Mouse (Mus musculus) retina, embryonic 14.5 days (tissue): ENCODE measurements around the gene Ppfia3.

ENCODE experiments used
- DNase-seq: peaks from one replicate; pipeline ENCODE4 v3.0.0-alpha.2; 2015; ENCODE audit warnings: low spot score

The Ppfia3 gene

DNA sequence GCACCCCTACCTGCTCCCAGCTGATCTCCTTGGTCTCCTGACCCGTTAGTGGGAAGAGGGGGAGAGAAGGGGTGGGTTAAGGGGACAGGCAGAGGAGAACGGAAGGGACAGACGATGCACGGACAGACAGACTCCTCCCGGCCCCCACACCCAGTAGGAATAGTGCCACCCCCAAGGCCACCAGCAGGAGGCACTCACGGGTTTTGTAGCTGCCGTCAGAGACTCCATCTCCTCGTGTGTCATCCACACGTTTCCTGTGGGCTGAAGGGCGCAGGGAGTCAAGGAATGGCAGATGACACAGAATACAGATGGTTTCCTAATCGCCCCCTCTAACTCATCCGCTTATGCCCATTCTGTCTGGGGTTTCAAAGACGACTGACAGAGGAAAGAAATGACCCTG lies 23.3 kb downstream of the Ppfia3 start:
- DNase-seq, result peak; percentile 57

DNA sequence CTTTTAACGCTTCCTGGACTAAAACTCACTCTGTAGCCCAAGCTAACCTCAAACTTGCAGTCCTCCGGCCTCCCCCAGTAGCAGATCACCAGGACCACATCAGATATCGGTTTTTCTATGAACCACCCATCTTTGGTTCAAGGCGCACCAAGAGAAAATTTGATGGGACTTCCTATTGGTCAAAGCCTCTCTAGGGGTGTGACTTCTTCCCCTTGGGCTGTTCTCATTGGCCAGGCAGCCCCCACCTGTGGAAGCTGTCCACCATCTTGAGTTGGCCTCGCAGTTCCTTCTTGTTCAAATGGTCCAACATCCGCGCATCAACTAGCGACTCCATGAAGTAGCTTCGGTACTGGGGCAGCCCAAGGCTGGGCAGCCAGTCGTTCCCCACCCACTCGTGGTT lies 24.7 kb downstream of the Ppfia3 start:
- no peak for DNase-seq

DNA sequence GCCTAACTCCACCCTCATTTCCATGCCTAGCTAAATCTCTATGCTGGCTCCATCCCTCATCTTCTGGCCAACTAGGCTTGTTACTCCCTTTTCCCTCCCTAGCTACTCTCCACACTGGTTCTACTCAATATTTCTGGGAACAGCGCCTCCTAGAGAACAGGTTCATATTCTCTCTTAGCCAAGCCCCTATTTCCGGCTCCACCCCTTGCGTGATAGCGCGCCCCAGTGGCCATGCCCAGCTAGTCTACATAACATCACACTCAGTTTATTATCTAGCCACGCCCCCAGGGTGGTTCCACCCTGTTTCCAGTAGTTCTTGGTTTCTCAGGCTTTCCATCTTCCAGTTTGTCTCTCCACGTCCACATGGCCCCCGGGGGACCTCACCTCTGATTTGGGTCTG lies 25.5 kb downstream of the Ppfia3 start:
- DNase-seq, result peak; percentile 92

DNA sequence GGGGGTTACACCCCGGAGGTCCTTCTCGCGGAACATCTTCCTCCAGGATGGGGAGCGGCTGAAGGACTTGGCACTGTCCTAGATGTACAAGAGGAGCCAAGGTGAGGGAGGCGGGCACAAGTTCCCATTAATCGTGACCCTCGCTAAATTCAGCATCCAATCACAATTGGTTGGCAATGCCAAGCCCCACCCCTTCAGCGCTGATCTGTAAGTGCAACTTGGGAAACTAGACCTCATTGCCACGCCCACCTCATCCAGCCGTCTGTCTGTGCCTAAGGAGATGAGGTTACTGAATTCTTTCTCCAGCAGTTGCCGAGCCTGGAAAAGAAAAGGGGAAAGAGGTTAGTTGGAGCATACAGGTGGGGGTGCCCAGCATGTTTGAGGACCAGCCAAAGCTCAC lies 26.1 kb downstream of the Ppfia3 start:
- DNase-seq, result peak; percentile 72

DNA sequence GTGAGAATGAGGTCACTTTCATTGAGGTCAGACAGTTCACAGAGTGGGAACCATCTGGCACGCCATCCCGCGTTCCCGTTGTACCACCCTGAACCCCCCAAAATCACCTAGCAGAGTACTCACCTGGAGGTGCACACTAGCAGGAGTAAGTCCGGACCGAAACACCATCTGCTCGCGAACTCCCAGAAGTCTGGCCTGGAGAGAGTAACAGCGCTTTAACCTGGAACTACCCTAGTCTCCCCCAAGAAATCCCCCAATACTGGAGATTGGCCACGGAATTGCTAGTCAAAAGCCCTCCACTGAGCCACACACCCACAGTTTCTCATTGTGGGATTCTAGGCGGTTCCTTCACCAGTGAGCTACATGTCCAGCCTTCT lies 26.8 kb downstream of the Ppfia3 start:
- DNase-seq, result no peak

DNA sequence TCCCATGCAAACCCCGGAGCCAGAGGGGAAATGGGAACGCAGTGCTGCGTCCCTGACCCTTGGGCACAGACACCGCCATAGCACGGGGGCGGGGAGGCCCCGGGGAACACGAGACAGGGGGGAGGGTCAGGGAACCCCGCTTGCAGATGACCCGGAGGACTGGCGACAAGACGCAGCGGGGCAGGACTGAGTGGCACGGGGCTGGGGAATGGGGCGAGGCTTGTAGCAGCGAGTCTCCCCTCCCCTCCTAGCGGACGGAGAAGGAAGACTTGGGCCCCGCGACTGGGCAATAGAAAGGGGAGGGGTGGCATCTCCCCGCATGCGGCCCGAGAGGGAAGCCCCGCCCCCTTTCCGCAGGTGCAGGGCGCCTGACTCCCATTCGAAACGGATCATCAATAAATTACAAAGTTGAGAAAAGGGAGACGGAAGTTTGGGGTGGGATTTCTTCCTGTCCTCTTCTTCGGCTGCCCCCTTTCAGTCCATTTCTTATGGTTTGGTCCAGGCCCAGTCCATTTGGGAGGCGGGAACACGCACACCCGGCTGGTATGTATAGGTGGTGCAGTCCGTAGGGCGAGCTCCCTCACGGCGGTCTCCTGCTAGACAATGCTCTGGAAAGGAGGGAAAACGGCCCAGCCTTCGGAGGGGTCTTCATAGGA lies 27.3 kb downstream of the Ppfia3 start:
- DNase-seq, result peak; percentile 84

DNA sequence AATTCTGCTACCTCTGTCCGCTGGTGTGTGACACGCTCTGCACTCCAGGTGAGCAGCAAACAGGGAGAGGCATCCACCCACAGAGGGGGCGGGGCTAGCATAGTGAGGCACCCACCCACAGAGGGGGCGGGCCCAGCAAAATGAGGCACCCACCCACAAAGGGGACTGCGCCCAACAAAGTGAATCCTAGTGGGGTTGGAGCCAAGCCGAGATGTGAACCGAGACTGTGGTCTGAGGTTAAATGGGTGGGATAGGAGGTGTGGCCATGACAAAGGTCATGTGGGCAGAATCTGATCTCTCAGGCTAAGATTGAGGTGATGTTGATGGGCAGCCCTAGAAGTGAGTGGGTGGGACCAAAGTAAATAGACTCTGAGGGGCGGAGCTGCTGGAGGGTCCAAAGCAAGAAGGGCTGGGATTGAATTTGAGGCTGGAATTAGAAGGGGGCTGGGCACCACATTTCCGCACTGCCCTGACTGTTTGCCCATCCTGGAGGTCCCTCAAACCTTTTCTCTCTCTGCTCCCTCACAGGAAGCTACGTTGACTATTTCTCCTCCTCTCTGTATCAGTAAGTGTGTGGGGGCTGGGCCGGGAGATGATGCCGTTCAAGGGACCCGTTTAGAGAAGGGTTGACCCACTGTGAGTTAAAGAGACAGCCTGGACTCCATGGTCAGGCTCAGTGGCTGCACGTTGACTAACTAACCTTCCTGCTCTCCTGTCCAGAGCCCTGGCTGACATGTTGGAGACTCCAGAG lies 28.5 kb downstream of the Ppfia3 start:
- DNase-seq, result peak; percentile 42

DNA sequence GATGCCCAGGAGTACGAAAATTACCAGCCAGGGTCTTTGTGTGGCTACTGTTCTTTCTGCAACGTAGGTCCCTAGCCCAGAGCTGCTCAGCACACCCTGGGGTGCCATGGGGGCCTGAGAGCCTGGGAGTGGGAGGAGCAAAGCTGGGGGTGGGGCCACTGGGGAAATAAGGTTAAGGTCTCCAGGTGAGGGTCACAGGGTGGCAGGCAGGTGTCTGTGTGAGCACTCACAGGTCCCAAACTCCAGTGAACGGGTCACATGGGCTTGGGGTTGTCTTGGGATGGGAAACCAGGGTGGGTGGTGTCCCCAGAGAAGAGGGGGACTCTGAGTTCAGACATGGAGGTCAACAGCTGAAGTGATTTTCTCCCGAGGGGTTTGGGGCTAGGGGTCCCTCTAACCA lies 29.4 kb downstream of the Ppfia3 start:
- DNase-seq, result no peak

DNA sequence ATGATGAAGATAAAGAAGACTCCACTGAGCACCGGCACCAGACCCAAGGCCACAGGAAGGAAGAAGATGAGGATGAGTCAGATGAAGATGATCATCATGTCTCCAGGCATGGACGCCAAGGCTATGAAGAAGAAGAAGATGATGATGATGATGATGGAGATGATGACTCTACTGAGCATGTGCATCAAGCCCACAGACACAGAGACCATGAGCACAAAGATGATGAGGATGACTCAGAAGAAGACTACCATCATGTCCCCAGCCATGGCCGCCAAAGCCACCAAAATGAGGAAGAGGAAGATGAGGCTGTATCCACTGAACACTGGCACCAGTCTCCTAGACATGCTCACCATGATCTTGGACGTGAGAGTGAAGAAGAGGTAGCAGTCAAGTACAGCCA lies 30.5 kb downstream of the Ppfia3 start:
- DNase-seq, result no peak

DNA sequence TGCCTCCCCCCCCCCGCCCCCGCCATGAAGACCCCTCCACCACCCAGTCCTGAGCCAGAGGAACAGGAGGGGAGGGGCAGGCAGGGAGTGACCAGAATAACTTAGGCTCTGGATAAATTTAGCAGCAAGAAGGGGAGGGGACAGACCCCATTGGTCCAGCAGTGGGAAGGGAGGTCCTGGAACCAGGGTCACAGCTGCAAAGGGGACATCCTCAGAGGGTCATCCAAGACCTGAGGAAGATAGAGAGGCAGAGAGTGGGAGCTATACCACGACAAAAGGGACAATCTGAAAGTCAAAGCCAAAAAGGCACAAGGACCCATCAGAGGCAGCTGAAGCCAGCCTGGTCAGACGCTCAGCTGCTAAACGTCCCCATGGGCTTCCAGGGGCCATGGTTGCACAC lies 31.8 kb downstream of the Ppfia3 start, which contains the start of gene Hrc:
Gene Hrc, plus strand, starts transcription at position 235 of the 400 bp plus-strand sequence.
- no peak for DNase-seq

DNA sequence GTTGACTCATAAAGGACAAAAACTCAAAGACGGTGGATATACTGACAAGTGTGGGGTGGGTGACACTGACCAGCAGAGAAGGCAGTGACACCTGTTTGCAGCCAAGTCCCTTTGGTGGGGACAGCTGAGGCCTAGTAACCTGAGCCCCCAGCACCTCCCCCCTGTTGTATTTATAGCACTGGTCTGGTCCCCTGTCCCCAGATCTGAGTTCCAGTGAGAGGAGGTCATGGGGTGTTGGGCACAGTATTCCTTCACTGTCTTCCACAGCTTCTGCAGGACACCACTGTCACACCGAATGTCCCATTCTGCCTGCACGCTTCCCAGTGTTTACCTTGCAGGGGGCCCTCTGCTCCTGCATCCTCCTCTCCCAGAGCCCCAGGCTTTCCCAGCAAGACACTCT lies 32.2 kb downstream of the Ppfia3 start:
- DNase-seq, result no peak

DNA sequence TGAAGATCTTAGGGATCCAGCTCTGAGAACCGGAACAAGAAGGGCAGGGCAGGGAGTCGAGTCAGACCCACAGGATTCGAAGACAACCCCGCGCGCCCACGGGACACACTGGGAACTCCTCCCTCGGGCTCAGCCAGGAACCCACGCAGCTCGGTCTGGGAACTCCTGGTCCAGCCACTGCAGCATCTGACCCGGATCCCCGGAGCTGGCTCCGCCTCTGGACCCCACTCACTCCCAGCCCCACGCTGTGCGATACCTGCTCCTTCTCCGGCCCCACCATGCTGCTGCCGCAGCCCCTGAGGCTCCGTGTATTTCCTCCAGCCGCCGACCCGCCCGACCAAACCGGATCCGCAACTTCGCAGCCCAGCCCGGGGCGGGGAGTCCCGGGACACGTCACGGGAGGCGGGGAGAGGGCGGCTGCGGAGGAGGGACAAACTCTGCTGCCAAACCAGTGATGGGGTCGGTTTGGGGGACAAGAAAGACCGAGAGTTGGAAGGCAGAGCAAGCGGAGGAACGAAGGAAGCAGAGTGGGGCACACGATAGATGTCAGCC lies 33.3 kb downstream of the Ppfia3 start, which contains the start of gene Trpm4:
Gene Trpm4, minus strand, starts transcription at position 350 of the 552 bp plus-strand sequence.
- peak; percentile 77 for DNase-seq

DNA sequence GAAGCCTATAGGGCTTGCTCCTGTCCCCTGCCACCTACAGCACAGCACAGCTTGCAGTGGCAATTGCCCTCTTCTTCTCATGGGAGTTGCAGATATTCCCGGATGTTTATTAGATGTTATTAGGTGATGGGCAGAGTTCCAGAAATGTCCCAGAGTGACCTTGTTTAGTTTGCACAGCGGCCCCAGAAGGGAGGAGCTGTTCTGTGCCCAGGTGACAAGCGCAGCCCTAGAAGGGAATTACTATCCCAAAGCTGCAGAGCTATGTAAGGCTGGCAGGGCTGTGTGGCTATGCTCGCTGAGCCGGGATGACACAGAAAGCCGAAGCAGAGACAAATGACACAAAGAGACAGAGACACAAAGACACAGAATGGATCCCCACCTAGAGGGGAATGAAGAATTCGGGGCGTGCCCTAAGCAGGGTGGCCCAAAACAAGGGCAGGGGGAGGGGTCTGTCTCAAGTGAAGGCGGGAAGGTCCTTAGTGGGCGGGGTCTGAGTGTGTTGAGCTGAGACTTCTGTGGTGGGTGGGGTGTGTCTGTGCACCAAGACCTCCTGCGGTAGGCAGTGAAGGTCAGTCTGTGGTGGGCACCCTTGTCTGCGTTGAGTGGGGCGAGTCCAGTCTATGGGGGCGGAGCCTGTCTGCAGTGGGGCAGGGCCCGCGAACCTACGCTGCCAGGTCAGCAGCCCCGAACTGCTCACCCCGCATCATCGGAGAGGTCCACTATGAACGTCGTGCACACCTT lies 34.0 kb downstream of the Ppfia3 start:
- peak; percentile 77 for DNase-seq

DNA sequence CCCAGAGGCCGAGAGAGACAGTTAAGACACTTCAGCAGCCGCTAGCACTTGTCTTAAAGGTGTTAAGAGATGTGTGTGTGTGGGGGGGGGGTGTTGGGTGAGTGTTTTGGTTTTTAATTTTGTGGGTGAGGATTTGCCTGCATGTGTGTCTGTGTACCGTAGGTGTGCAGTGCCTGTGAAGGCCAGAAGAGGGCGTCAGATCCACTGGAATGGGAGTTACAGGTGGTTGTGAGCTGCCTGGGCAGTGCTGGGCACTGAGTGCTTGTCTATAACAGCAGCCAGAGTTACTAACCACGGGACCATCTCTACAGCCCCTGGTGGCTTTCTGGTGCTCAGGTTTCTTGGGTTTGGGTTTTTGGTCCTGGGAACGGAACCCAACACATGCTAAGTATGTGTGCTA lies 35.3 kb downstream of the Ppfia3 start:
- DNase-seq, result no peak

DNA sequence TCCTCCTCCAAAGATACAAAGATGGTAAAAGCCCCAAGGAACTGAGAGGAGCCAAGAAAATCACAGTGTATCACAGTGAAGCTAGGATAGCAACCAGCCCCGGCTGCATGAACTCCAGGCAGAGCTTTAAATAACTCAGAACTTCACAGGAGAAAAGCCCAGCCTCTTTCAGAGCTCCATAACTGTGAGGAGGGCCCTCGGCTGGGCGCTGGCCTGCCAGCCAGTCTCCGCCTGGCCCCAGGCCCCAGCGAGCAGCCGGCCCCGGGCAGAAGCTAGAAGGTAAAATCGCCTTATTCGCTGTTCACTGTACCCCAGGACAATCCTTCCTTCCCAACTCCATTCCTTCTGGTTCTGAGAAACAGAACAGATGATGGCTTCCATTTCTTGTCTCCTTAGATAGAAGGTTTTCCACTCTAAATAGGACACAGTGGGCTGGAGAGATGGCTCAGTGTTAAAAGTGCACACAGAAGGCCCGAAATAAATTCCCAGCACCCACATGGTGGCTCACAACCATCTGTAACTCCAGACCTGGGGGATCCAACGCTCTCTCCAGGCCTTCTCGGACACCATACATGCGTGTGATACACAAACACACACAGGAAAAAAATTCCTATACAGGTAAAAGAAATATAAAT lies 37.9 kb downstream of the Ppfia3 start:
- no peak for DNase-seq

DNA sequence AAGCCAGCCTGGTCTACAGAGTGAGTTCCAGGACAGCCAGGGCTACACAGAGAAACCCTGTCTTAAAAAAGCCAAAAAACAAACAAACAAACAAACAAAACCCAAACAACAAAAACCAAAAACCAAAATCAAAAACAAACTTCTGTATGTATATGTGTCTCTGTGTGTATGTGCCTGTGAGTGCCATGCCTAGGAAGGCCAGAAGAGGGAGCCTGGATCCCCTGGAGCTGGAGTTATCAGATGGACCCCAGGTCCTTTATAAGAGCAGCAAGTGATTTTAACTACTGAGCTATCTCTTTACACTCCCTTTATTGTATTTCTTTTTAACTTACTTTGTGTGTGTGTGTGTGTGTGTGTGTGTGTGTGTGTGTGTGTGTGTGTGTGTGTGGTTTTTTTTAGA lies 41.0 kb downstream of the Ppfia3 start:
- DNase-seq, result no peak

DNA sequence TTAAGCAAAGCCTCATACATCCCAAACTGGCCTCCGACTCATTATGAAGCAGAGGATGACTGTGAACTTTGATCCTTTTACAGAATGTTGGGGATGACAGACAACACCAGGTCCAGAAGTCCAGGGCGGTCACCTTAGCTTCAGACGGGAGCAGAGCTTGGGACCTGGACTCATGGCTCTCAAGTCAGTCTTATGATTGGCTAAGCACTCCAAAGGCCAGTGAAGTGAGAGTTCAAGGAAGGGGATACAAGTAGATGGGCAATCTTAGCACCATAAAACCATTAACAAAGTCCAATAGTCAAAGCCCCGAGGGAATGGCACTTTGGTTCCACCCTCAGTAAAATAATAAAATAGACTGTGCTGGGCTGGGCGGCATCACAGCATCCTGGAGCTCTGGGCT lies 43.8 kb downstream of the Ppfia3 start:
- no peak for DNase-seq

DNA sequence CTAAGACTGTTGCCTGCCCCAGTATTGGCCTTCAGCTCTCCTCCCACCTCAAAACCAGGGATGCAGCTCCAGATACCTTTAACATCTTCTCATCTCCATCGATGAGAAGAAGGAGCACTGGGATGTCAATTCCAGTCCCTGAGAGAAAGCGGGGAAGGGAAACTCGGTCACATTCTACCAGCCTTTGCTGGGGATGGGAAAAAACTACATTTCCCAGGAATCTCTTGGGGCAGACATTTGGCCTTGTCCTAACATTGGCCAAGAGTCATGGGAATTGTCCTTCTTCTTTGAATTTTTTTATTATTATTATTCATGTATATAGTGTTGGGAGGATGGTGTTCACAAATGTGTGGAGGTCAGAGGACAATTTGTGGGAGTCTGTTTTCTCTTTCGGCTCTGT lies 44.6 kb downstream of the Ppfia3 start:
- DNase-seq, result no peak

DNA sequence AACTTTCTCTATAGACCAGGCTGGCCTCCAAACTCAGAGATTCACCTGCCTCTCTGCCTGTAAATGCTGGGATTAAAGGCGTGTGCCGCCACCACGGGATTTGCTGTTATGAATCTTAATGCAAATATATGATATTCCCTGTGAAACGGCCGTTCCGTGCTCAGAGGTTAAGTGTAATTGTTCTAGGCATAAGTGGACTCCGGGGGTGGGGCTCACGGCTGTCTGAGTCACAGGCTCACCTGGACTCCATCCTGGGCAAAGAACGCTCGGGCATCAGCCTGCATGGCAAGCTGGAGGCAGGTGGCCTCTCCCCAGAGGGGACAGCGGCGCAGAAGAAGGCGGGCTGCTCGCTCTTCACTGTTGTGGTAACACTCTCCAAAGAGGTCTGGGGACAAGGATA lies 50.3 kb downstream of the Ppfia3 start:
- no peak for DNase-seq

DNA sequence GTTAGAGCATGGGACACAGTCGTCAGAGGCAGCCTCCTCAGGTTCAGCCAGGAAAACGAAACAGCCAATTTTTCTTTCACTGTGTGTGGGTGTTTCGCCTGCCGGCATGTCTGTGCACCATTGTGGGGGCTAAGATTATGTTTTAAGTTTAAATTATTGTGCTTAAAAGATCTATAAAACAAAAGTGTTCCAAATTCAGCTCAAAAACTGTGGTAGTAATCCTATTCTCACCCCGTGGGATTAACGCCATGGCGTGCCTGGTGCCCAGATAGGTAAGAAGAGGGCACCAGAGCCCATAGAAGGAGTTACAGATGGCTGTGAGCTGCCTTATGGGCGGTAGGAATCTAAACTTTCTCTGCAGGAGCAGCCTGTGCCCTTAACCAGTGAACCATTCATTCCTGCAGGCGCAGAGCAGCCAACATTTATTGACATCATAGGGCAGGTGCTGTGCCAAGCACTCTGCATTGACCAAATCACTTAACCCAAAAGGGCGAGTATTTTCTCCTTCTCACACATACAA lies 51.6 kb downstream of the Ppfia3 start:
- DNase-seq, result no peak

DNA sequence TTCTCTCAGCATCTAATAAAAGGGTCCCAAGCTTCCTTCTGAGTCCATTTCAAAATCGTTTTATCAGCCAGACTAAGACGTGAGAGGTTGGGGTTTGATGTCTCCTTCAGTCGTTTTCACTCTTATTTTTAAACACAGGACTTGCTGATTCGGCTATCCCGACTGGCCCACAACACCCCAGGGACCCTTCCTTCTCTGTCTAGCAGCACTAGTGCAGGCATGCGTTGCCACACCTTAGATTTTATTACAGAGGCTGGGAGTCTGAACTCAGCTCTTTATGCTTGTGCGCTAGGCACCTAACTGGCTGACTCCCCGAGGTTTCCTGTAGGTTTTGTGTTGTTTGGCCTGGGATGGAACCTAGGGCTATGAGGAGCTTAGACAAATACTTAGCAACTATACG lies 53.3 kb downstream of the Ppfia3 start:
- DNase-seq, result no peak
